ENCODE assay signal across 8 mouse cellular contexts in genomic region chr11:102432115-102432843, GRCm38 (mm10). TPM values are rescaled to one million over a fixed set of nuclear protein-coding genes. Genes with fewer than 3 reads are reported as not detected.
DNase-seq lines count a peak whose midpoint lies in the region; ATAC-seq and TF ChIP-seq lines count a peak whose summit lies in the region.

No protein-coding gene starts in this region.

- peaks cover under 1% of the 10 kb centered on the region; the same call in 1 of the 2 replicates for H3K9me3 ChIP-seq in erythroblast, embryonic 14.5 days (ENCODE audit: control insufficient read depth, low read length)
- no peaks in the 10 kb centered on the region for H3K9me3 ChIP-seq in midbrain, embryonic 10.5 days (replicated peaks)
- no peaks in the 10 kb centered on the region for H3K9me3 ChIP-seq in midbrain, embryonic 14.5 days (ENCODE audit: control insufficient read depth, low read length)
- H3K9me3 ChIP-seq in intestine, embryonic 16.5 days (ENCODE audit: control insufficient read depth, low read length), result no peaks in the 10 kb centered on the region

- H3K4me3 ChIP-seq in erythroblast, embryonic 14.5 days (replicated peaks), result peak overlapping the region; percentile 25
- H3K4me3 ChIP-seq in midbrain, embryonic 10.5 days, result peak overlapping the region; percentile 9; the same call in 1 of the 2 replicates
- H3K4me3 ChIP-seq in midbrain, embryonic 14.5 days (replicated peaks; ENCODE audit: low read depth, low read length), result no peak overlapping the region
- H3K4me3 ChIP-seq in intestine, embryonic 16.5 days (ENCODE audit: low read length), result 0 out of 2 replicates have a peak overlapping the region, but pooled peaks have one; percentile 8
- peak overlapping the region; percentile 93 for H3K4me3 ChIP-seq in myocyte

- no peak overlapping the region for H3ac ChIP-seq in myocyte (ENCODE audit: control insufficient read depth, insufficient read length)

- 70% methylated on average over 16 of the region's 16 CpGs for WGBS in midbrain, embryonic 10.5 days
- 69% methylated on average over 16 of the region's 16 CpGs for WGBS in midbrain, embryonic 14.5 days
- WGBS in intestine, embryonic 16.5 days, result 64% methylated on average over 16 of the region's 16 CpGs

- H3K4me2 ChIP-seq in midbrain, embryonic 14.5 days (ENCODE audit: low read length), result no peak overlapping the region
- H3K4me2 ChIP-seq in intestine, embryonic 16.5 days (ENCODE audit: low read depth, low read length), result peak overlapping the region; percentile 17; the same call in 1 of the 2 replicates
- H3K4me2 ChIP-seq in myocyte (ENCODE audit: low read depth), result peak overlapping the region; percentile 83

- H3K9ac ChIP-seq in midbrain, embryonic 14.5 days (replicated peaks; ENCODE audit: low read length), result no peak overlapping the region
- H3K9ac ChIP-seq in intestine, embryonic 16.5 days (ENCODE audit: low read depth, low read length), result peak overlapping the region; percentile 16; the same call in 1 of the 2 replicates

- no peak for ATAC-seq in erythroblast, adult 5-6 weeks (replicated peaks; ENCODE audit: low FRiP score, poor library complexity, severe bottlenecking)
- ATAC-seq in midbrain, embryonic 14.5 days (ENCODE audit: low FRiP score, low TSS enrichment), result no peak
- no peak for ATAC-seq in intestine, embryonic 16.5 days

- peaks cover 54% of the 10 kb centered on the region for H3K27me3 ChIP-seq in erythroblast, embryonic 14.5 days (ENCODE audit: control insufficient read depth)
- H3K27me3 ChIP-seq in midbrain, embryonic 10.5 days (ENCODE audit: low read depth, poor library complexity, severe bottlenecking), result peaks cover 30% of the 10 kb centered on the region
- H3K27me3 ChIP-seq in midbrain, embryonic 14.5 days (ENCODE audit: control insufficient read depth, insufficient read depth, low read length), result no peaks in the 10 kb centered on the region
- no peaks in the 10 kb centered on the region for H3K27me3 ChIP-seq in intestine, embryonic 16.5 days (replicated peaks; ENCODE audit: control insufficient read depth, insufficient read depth, low read length)
- no peaks in the 10 kb centered on the region for H3K27me3 ChIP-seq in myocyte (ENCODE audit: control insufficient read depth, insufficient read depth, insufficient read length)

- no peak overlapping the region for H3K27ac ChIP-seq in midbrain, embryonic 10.5 days (replicated peaks)
- no peak overlapping the region for H3K27ac ChIP-seq in midbrain, embryonic 14.5 days (replicated peaks; ENCODE audit: low read depth, low read length)
- H3K27ac ChIP-seq in intestine, embryonic 16.5 days (ENCODE audit: low read length), result no peak overlapping the region

- no peaks in the 10 kb centered on the region for H3K79me2 ChIP-seq in myocyte (ENCODE audit: control insufficient read depth, insufficient read depth)

- H3K36me3 ChIP-seq in erythroblast, embryonic 14.5 days (ENCODE audit: control insufficient read depth), result peaks cover 20% of the 10 kb centered on the region
- peaks cover 32% of the 10 kb centered on the region for H3K36me3 ChIP-seq in midbrain, embryonic 10.5 days
- peaks cover 38% of the 10 kb centered on the region for H3K36me3 ChIP-seq in midbrain, embryonic 14.5 days (ENCODE audit: control insufficient read depth, insufficient read depth, low read length)
- peaks cover 13% of the 10 kb centered on the region for H3K36me3 ChIP-seq in intestine, embryonic 16.5 days (ENCODE audit: control insufficient read depth, insufficient read depth, low read length)
- peaks cover 4% of the 10 kb centered on the region for H3K36me3 ChIP-seq in myocyte (ENCODE audit: control insufficient read depth, insufficient read depth)

- peak; percentile 22 for TF ChIP-seq POLR2A in myocyte (IDR thresholded peaks at IDR 0.05; ENCODE audit: insufficient read length, low read depth)

- H3K4me1 ChIP-seq in erythroblast, embryonic 14.5 days (ENCODE audit: control insufficient read depth), result peaks cover 41% of the 10 kb centered on the region
- H3K4me1 ChIP-seq in midbrain, embryonic 10.5 days, result peaks cover 47% of the 10 kb centered on the region
- H3K4me1 ChIP-seq in midbrain, embryonic 14.5 days (ENCODE audit: control insufficient read depth, insufficient read depth, low read length), result peaks cover 10% of the 10 kb centered on the region
- H3K4me1 ChIP-seq in intestine, embryonic 16.5 days (ENCODE audit: control insufficient read depth, insufficient read depth, low read length), result peaks cover 23% of the 10 kb centered on the region

- no peak for DNase-seq in midbrain, embryonic 10.5 days (ENCODE audit: low spot score)
- no peak for DNase-seq in midbrain, embryonic 14.5 days
- DNase-seq in urinary bladder, postnatal 14 days (ENCODE audit: low spot score), result no peak
- no peak for DNase-seq in left cerebral cortex, adult 18-20 months (ENCODE audit: low spot score in 2 of 2)

TF ChIP-seq in myocyte, 11 proteins besides CTCF, POLR2A, EP300 and RAD21:
- TF ChIP-seq USF1 (IDR thresholded peaks at IDR 0.05; ENCODE audit: low read depth) (peak; percentile 66), MYOG (IDR thresholded peaks at IDR 0.05; ENCODE audit: control insufficient read depth in 1 of 3, insufficient read depth in 1 of 3, insufficient read length in 2 of 3, low read depth in 2 of 3) (no peak)

RNA-seq across cellular contexts. Expression of gene Grn, which starts 2.2 kb away (rescaled TPM):
- 1.8 and 2.6 TPM in 2 replicates for polyA plus RNA-seq in erythroblast, embryonic 14.5 days (2012)
- 85.7 and 90.1 TPM in 2 replicates for total RNA-seq in erythroblast, adult 5-6 weeks (2015; ENCODE audit: low replicate concordance)
- 26.3 and 56.1 TPM in 2 replicates for total RNA-seq in erythroblast, adult 5-6 weeks (2017; ENCODE audit: low replicate concordance)
- polyA plus RNA-seq in midbrain, embryonic 10.5 days (2016; fragmentation: Nextera tagmentation; extraction: Ambion mirVana), result 63.5 and 77.1 TPM in 2 replicates
- 33.1 and 45.5 TPM in 2 replicates for polyA plus RNA-seq in midbrain, embryonic 14.5 days (2014; fragmentation: Nextera tagmentation; extraction: Ambion mirVana)
- 221 and 245 TPM in 2 replicates for polyA plus RNA-seq in intestine, embryonic 16.5 days (2015; fragmentation: Nextera tagmentation; extraction: Ambion mirVana)
- 174 TPM for polyA plus RNA-seq in myocyte (2012; fragmentation: generic; extraction: Trizol)
- total RNA-seq in left cerebral cortex, adult 18-20 months (2021), result 10 to 100 TPM; 55.8 to 58.9 TPM

RNA-seq across cellular contexts. Expression of gene Fam171a2, which starts 15.2 kb away (rescaled TPM):
- polyA plus RNA-seq in erythroblast, embryonic 14.5 days (2012), result 0.01 and 0.02 TPM in 2 replicates
- not detected in 2 replicates for total RNA-seq in erythroblast, adult 5-6 weeks (2015; ENCODE audit: low replicate concordance)
- total RNA-seq in erythroblast, adult 5-6 weeks (2017; ENCODE audit: low replicate concordance), result not detected in 2 replicates
- 3.0 and 4.0 TPM in 2 replicates for polyA plus RNA-seq in midbrain, embryonic 10.5 days (2016; fragmentation: Nextera tagmentation; extraction: Ambion mirVana)
- polyA plus RNA-seq in midbrain, embryonic 14.5 days (2014; fragmentation: Nextera tagmentation; extraction: Ambion mirVana), result 28.6 and 50.4 TPM in 2 replicates
- polyA plus RNA-seq in intestine, embryonic 16.5 days (2015; fragmentation: Nextera tagmentation; extraction: Ambion mirVana), result 0.86 and 1.8 TPM in 2 replicates
- polyA plus RNA-seq in myocyte (2012; fragmentation: generic; extraction: Trizol), result 162 TPM
- total RNA-seq in left cerebral cortex, adult 18-20 months (2021), result 100 to 1,000 TPM; 113 to 133 TPM

RNA-seq across cellular contexts. Expression of gene Slc25a39, which starts 24.5 kb away (rescaled TPM):
- polyA plus RNA-seq in erythroblast, embryonic 14.5 days (2012), result 579 and 725 TPM in 2 replicates
- 461 and 462 TPM in 2 replicates for total RNA-seq in erythroblast, adult 5-6 weeks (2015; ENCODE audit: low replicate concordance)
- total RNA-seq in erythroblast, adult 5-6 weeks (2017; ENCODE audit: low replicate concordance), result 236 and 290 TPM in 2 replicates
- polyA plus RNA-seq in midbrain, embryonic 10.5 days (2016; fragmentation: Nextera tagmentation; extraction: Ambion mirVana), result 234 and 249 TPM in 2 replicates
- polyA plus RNA-seq in midbrain, embryonic 14.5 days (2014; fragmentation: Nextera tagmentation; extraction: Ambion mirVana), result 132 and 144 TPM in 2 replicates
- 366 and 376 TPM in 2 replicates for polyA plus RNA-seq in intestine, embryonic 16.5 days (2015; fragmentation: Nextera tagmentation; extraction: Ambion mirVana)
- 274 TPM for polyA plus RNA-seq in myocyte (2012; fragmentation: generic; extraction: Trizol)
- 10 to 100 TPM; 60.6 to 73.2 TPM for total RNA-seq in left cerebral cortex, adult 18-20 months (2021)

RNA-seq across cellular contexts. Expression of gene Itga2b, which starts 37.6 kb away (rescaled TPM):
- polyA plus RNA-seq in erythroblast, embryonic 14.5 days (2012), result 1.7 and 2.4 TPM in 2 replicates
- 23.6 and 57.1 TPM in 2 replicates for total RNA-seq in erythroblast, adult 5-6 weeks (2015; ENCODE audit: low replicate concordance)
- 73.1 and 99.5 TPM in 2 replicates for total RNA-seq in erythroblast, adult 5-6 weeks (2017; ENCODE audit: low replicate concordance)
- 5.8 and 6.9 TPM in 2 replicates for polyA plus RNA-seq in midbrain, embryonic 10.5 days (2016; fragmentation: Nextera tagmentation; extraction: Ambion mirVana)
- polyA plus RNA-seq in midbrain, embryonic 14.5 days (2014; fragmentation: Nextera tagmentation; extraction: Ambion mirVana), result 5.4 and 7.7 TPM in 2 replicates
- 3.1 and 3.7 TPM in 2 replicates for polyA plus RNA-seq in intestine, embryonic 16.5 days (2015; fragmentation: Nextera tagmentation; extraction: Ambion mirVana)
- 7.2 TPM for polyA plus RNA-seq in myocyte (2012; fragmentation: generic; extraction: Trizol)
- total RNA-seq in left cerebral cortex, adult 18-20 months (2021), result 1 to 10 TPM; 3.3 to 3.9 TPM

RNA-seq across cellular contexts. Expression of gene Rundc3a, which starts 39.1 kb away (rescaled TPM):
- 1.8 and 2.1 TPM in 2 replicates for polyA plus RNA-seq in erythroblast, embryonic 14.5 days (2012)
- total RNA-seq in erythroblast, adult 5-6 weeks (2015; ENCODE audit: low replicate concordance), result 3.1 TPM in 1 of 2 replicates, not detected in the other
- 2.7 and 7.5 TPM in 2 replicates for total RNA-seq in erythroblast, adult 5-6 weeks (2017; ENCODE audit: low replicate concordance)
- 21.5 and 40.7 TPM in 2 replicates for polyA plus RNA-seq in midbrain, embryonic 10.5 days (2016; fragmentation: Nextera tagmentation; extraction: Ambion mirVana)
- polyA plus RNA-seq in midbrain, embryonic 14.5 days (2014; fragmentation: Nextera tagmentation; extraction: Ambion mirVana), result 113 and 165 TPM in 2 replicates
- 6.0 and 6.8 TPM in 2 replicates for polyA plus RNA-seq in intestine, embryonic 16.5 days (2015; fragmentation: Nextera tagmentation; extraction: Ambion mirVana)
- polyA plus RNA-seq in myocyte (2012; fragmentation: generic; extraction: Trizol), result 10.3 TPM
- total RNA-seq in left cerebral cortex, adult 18-20 months (2021), result 100 to 1,000 TPM; 477 to 484 TPM
